Mouse (Mus musculus) mesoderm, embryonic 11.5 days (tissue): ENCODE data around the gene Nsdhl.

Source experiments
- DNase-seq: peaks from one replicate; pipeline ENCODE4 v3.0.0-alpha.2; 2012; ENCODE audit warnings: low read depth, low spot score

The Nsdhl gene

DNA sequence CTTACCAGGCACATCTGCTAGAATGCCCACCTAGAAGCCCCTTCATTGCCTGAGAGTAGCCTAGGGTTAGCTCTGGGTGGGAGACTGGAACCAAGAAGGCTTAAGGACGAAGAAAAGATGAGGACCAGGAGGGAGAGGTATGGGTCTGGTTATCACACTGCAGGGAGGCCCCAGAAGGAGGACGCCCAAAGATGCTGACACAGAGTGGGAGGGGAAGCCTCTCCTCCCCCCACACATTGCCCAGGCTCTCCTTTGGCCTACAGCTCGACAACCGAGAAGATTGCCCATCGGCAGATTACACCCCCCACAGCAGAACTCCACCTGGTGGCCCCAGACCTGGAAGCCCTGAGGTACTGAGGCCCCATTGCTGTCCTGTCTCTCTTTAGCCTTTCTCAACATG, 84.8 kb downstream of the Nsdhl start:
- DNase-seq, result no peak

DNA sequence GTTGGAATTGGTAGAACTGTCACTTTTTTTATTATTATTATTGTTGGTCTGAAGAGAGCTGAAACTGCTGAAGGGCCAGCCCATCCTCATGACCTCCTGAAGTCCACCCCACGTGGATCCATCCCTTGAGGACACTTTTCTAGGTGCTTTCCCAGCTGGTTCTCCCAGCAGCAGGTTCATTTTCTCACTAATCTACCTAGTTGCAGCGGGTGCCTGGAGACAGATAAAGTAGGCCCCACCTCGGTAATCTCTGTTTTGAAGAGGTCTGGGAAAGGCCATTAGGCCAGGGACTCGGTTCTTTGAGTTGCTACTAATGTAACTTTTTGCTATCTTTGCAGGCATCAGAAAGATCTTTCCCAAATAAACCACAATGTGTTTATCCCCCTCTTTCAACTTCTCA, 87.3 kb downstream of the Nsdhl start:
- DNase-seq, result no peak

DNA sequence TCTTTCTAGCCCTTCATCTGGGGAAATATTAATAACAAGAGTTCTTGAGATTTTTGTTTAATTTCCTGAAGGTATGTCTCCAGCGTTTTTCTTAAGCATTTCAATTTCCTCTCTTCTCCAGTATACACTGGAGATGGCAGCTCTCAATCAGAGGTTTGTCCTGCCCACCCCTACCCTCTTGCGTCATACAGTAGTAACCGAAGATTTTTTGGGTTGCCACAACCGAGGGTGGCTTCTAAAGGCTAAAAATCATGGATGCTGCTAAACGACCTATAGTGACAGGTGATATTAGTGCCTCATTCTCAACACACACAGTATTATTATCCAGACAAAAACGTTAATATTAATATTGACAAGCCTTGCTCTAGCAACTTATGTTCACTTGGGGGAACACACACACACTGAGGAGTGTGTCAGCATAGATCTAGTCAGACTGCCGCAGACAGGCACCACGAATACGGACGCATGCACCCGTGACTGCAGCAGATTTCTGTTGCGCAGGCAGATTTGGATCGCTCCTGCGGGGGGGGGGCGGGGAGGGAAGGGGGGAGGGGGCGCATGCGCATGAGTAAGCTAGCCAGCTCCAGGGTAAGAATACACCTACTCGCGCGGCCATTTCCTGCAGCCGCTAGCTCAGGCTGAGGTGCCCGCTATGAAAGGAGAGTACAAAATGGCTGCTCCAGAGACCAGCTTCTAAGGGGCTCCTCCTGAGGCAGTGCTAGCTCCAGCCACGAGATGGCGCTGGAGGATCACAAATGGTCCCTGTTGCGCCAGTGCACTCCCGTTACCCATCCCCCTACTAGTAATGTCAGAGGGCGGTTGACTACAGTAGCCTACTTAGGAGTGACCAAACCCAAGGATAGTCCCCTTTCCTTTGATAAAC, 89.5 kb downstream of the Nsdhl start:
- DNase-seq, result peak; percentile 93
